Mouse (Mus musculus) small intestine, adult 2 months (tissue): ENCODE measurements around the gene Anxa11.
"Not testable (repeated sequence)": the region's sequence is repeated elsewhere in the genome, so short reads cannot be mapped to it uniquely, and the experiment has no call there.

Experiments used
- CTCF ChIP-seq: fragments of 200-500 bp; IDR thresholded peaks from 2 replicates; pipeline ENCODE4 v1.5.1; 2012; ENCODE audit warnings: low read depth, mild to moderate bottlenecking, control low read depth, inconsistent platforms, low read length, moderate library complexity, mixed read lengths; ENCODE audit not compliant: insufficient replicate concordance, insufficient read length; ENCODE audit errors: extremely low read depth
- POLR2A ChIP-seq: fragments of 200-500 bp; IDR thresholded peaks from 2 replicates; pipeline ENCODE4 v1.6.1; 2012; ENCODE audit warnings: low read depth, mild to moderate bottlenecking, control low read depth, inconsistent platforms, low read length, moderate library complexity

GRCm38 (mm10) chr14:25811026-25811425 lies 30.9 kb upstream of the Anxa11 start:
- not testable (repeated sequence) for TF ChIP-seq POLR2A, CTCF
